Mouse (Mus musculus) MEL (cell line): ENCODE data around the gene Dhx58. TPM values are rescaled to one million over a fixed set of nuclear protein-coding genes. Genes with fewer than 3 reads are reported as not detected.

Source experiments
- DNase-seq: peaks from one replicate; pipeline ENCODE4 v3.0.0; 2011; ENCODE audit warnings: low read depth, low spot score
- H3K27ac ChIP-seq: 2 replicates; pipeline ENCODE4 v1.5.1; 2012; ENCODE audit warnings: low read depth, mild to moderate bottlenecking, control low read depth, low read length, moderate library complexity; ENCODE audit not compliant: control insufficient read depth
- H3K27me3 ChIP-seq, 2 experiments: fragments of 150-350 bp in 1 of 2; sonication (generic) in 1 of 2; 2 replicates each; pipeline ENCODE4 v1.6.1; 2012; ENCODE audit warnings: low read length in 2 of 2, mild to moderate bottlenecking in 2 of 2, improper control_type of control experiment in 1 of 2, moderate library complexity in 1 of 2; ENCODE audit not compliant: insufficient read depth in 2 of 2, control insufficient read depth in 1 of 2
- H3K36me3 ChIP-seq, 2 experiments: 2 replicates each; pipeline ENCODE4 v1.6.1; 2012 to 2014; ENCODE audit warnings: low read length in 2 of 2, improper control_type of control experiment in 1 of 2, inconsistent platforms in 1 of 2, mild to moderate bottlenecking in 1 of 2; ENCODE audit not compliant: insufficient read depth in 2 of 2, control insufficient read depth in 1 of 2
- H3K4me1 ChIP-seq, 2 experiments: fragments of 150-350 bp in 1 of 2; sonication (generic) in 1 of 2; 2 replicates each; pipeline ENCODE4 v1.6.1; 2012; ENCODE audit warnings: low read length in 2 of 2, improper control_type of control experiment in 1 of 2, mild to moderate bottlenecking in 1 of 2; ENCODE audit not compliant: insufficient read depth in 2 of 2, control insufficient read depth in 1 of 2
- H3K4me3 ChIP-seq, 2 experiments: fragments of 150-350 bp in 1 of 2; sonication (generic) in 1 of 2; 2 replicates each; pipeline ENCODE4 v1.5.1; 2012; ENCODE audit warnings: low read depth in 2 of 2, low read length in 2 of 2, mild to moderate bottlenecking in 2 of 2, moderate library complexity in 2 of 2, control low read depth in 1 of 2, improper control_type of control experiment in 1 of 2; ENCODE audit not compliant: control insufficient read depth in 1 of 2, insufficient read depth in 1 of 2
- H3K79me2 ChIP-seq: 2 replicates; pipeline ENCODE4 v1.6.1; 2012; ENCODE audit warnings: mild to moderate bottlenecking, low read length, moderate library complexity; ENCODE audit not compliant: control insufficient read depth, poor library complexity, insufficient read depth
- H3K9ac ChIP-seq: 2 replicates; pipeline ENCODE4 v1.6.1; 2012; ENCODE audit warnings: low read depth, mild to moderate bottlenecking, control low read depth, low read length, moderate library complexity; ENCODE audit not compliant: control insufficient read depth, poor library complexity, severe bottlenecking
- H3K9me3 ChIP-seq: fragments of 150-350 bp; sonication (generic); replicated peaks from 2 replicates; pipeline ENCODE4 v1.6.1; 2012; ENCODE audit warnings: mild to moderate bottlenecking, low read length, improper control_type of control experiment, moderate library complexity; ENCODE audit not compliant: insufficient read depth
- CTCF ChIP-seq, 3 experiments: IDR thresholded peaks in 2 of 3; conservative IDR thresholded peaks in 1 of 3; 2 replicates each; pipeline ENCODE4 v1.5.1; 2011 to 2012; ENCODE audit warnings: low read length in 3 of 3, low read depth in 2 of 3, mild to moderate bottlenecking in 2 of 3, improper control_type of control experiment in 1 of 3, inconsistent platforms in 1 of 3, mixed read lengths in 1 of 3, moderate library complexity in 1 of 3; ENCODE audit not compliant: control insufficient read depth in 1 of 3, insufficient read depth in 1 of 3, poor library complexity in 1 of 3, severe bottlenecking in 1 of 3
- ELF1 ChIP-seq: IDR thresholded peaks from 2 replicates; pipeline ENCODE4 v1.6.1; 2014; ENCODE audit warnings: low read depth, mild to moderate bottlenecking, inconsistent platforms, low read length, improper control_type of control experiment, moderate library complexity
- GABPA ChIP-seq: IDR thresholded peaks from 2 replicates; pipeline ENCODE4 v1.6.1; 2012; ENCODE audit warnings: low read depth, mild to moderate bottlenecking, inconsistent platforms, low read length, improper control_type of control experiment, moderate library complexity
- MAX ChIP-seq: IDR thresholded peaks from 2 replicates; pipeline ENCODE4 v1.6.1; 2011; ENCODE audit warnings: low read length, improper control_type of control experiment
- MEF2A ChIP-seq: IDR thresholded peaks from 2 replicates; pipeline ENCODE4 v1.6.1; 2014; ENCODE audit warnings: low read depth, mild to moderate bottlenecking, inconsistent platforms, low read length, improper control_type of control experiment; ENCODE audit not compliant: poor library complexity, insufficient replicate concordance, severe bottlenecking; ENCODE audit errors: extremely low read depth
- MYB ChIP-seq: IDR thresholded peaks from 2 replicates; pipeline ENCODE4 v1.6.1; 2011; ENCODE audit warnings: mild to moderate bottlenecking, low read depth, low read length, improper control_type of control experiment
- NELFE ChIP-seq: IDR thresholded peaks from 2 replicates; pipeline ENCODE4 v1.6.1; 2011; ENCODE audit warnings: low read depth, low read length, improper control_type of control experiment
- POLR2A ChIP-seq, 2 experiments: IDR thresholded peaks; 2 replicates each; pipeline ENCODE4 v1.6.1; 2011 to 2012; ENCODE audit warnings: low read length in 2 of 2, mild to moderate bottlenecking in 2 of 2, control low read depth in 1 of 2, improper control_type of control experiment in 1 of 2, low read depth in 1 of 2, moderate library complexity in 1 of 2; ENCODE audit not compliant: control insufficient read depth in 1 of 2, insufficient read depth in 1 of 2, poor library complexity in 1 of 2
- POLR2AphosphoS2 ChIP-seq: IDR thresholded peaks from 2 replicates; pipeline ENCODE4 v1.6.1; 2011; ENCODE audit warnings: low read length, improper control_type of control experiment
- RAD21 ChIP-seq: IDR thresholded peaks from 2 replicates; pipeline ENCODE4 v1.6.1; 2011; ENCODE audit warnings: mild to moderate bottlenecking, low read depth, low read length, improper control_type of control experiment
- RCOR1 ChIP-seq: IDR thresholded peaks from 2 replicates; pipeline ENCODE4 v1.6.1; 2012; ENCODE audit warnings: low read depth, mild to moderate bottlenecking, inconsistent platforms, low read length, improper control_type of control experiment
- SIN3A ChIP-seq: IDR thresholded peaks from 2 replicates; pipeline ENCODE4 v1.6.1; 2012; ENCODE audit warnings: low read length, improper control_type of control experiment, inconsistent platforms
- SMC3 ChIP-seq: IDR thresholded peaks from 2 replicates; pipeline ENCODE4 v1.6.1; 2011; ENCODE audit warnings: low read depth, low read length, improper control_type of control experiment
- TAL1 ChIP-seq: IDR thresholded peaks from 2 replicates; pipeline ENCODE4 v1.6.1; 2012; ENCODE audit warnings: mild to moderate bottlenecking, inconsistent platforms, low read length, moderate library complexity, mixed read lengths
- TCF12 ChIP-seq: IDR thresholded peaks from 2 replicates; pipeline ENCODE4 v1.6.1; 2014; ENCODE audit warnings: low read depth, mild to moderate bottlenecking, inconsistent platforms, low read length, improper control_type of control experiment, moderate library complexity
- UBTF ChIP-seq: IDR thresholded peaks from 2 replicates; pipeline ENCODE4 v1.6.1; 2012; ENCODE audit warnings: low read depth, mild to moderate bottlenecking, inconsistent platforms, low read length, improper control_type of control experiment, moderate library complexity, borderline replicate concordance; ENCODE audit not compliant: insufficient read depth
- ZC3H11A ChIP-seq: IDR thresholded peaks from 2 replicates; pipeline ENCODE4 v1.6.1; 2012; ENCODE audit warnings: low read depth, mild to moderate bottlenecking, inconsistent platforms, low read length, improper control_type of control experiment
- ZKSCAN1 ChIP-seq: IDR thresholded peaks from 2 replicates; pipeline ENCODE4 v1.6.1; 2012; ENCODE audit warnings: low read depth, mild to moderate bottlenecking, inconsistent platforms, low read length, improper control_type of control experiment, moderate library complexity
- ZNF384 ChIP-seq: IDR thresholded peaks from 2 replicates; pipeline ENCODE4 v1.6.1; 2012; ENCODE audit warnings: low read depth, mild to moderate bottlenecking, inconsistent platforms, low read length, improper control_type of control experiment
- polyA plus RNA-seq, 2 experiments: library from polyadenylated mRNA; stranded (reverse) in 1 of 2; unstranded in 1 of 2; fragments of >175 nt in 1 of 2; fragments of >200 nt in 1 of 2; gene quantifications; 2 replicates each; pipeline versions ENCODE4 v1.2.1 to v1.2.4; 2012; ENCODE audit warnings: low replicate concordance in 2 of 2, low read depth in 1 of 2; ENCODE audit not compliant: insufficient read length in 2 of 2, insufficient read depth in 1 of 2, missing spikeins in 1 of 2
- total RNA-seq: library from RNA; depleted of rRNA; stranded (reverse); fragments of 300-350 nt; gene quantifications from 2 replicates; pipeline ENCODE4 v1.2.3, GENCODE M21; 2012

Dhx58 gene
- total and polyA plus RNA-seq, 3 experiments = 3.6 to 3.9 TPM; not detected in 1

DNA sequence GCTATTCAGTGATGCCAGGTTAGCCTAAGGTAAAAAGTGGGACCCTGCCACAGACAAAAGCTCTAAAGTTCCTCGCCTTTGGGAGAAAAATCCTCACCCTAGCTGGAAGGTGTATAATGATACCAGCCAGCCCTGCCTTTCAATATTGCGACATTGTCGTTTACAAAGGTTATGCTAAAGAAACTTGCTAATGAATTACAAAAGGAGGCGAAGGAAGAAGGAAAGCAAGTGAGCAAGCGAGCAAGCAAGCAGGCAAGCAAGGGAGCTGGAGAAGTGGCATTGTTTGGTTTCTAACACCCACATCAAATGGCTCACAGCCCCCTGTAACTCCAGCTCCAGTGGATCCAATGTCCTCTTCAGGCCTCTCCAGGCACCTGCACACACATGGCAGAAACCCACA lies 21.5 kb downstream of the Dhx58 start:
- TF ChIP-seq GABPA (no peak), SMC3 (no peak), MEF2A (no peak), RAD21 (no peak), POLR2AphosphoS2 (no peak), TAL1 (no peak), SIN3A (no peak), RCOR1 (no peak)
- TF ChIP-seq, all 39 proteins: peak for 0
- no peak for DNase-seq
- Histone ChIP-seq H3K4me1 (no peaks in the 10 kb centered on the region), H3K9ac (no peak overlapping the region), H3K79me2 (no peaks in the 10 kb centered on the region), H3K36me3 (no peaks in the 10 kb centered on the region), H3K27me3 (peaks cover 20 to 34% of the 10 kb centered on the region in 2 experiments), H3K27ac (no peak overlapping the region), H3K9me3 (no peaks in the 10 kb centered on the region), H3K4me3 (no peak overlapping the region)

GRCm38 (mm10) chr11:100681826-100682225 lies 22.2 kb downstream of the Dhx58 start:
- no peak for DNase-seq
- H3K79me2 ChIP-seq = no peaks in the 10 kb centered on the region
- H3K9ac ChIP-seq = no peak overlapping the region
- H3K9me3 ChIP-seq = no peaks in the 10 kb centered on the region
- no peak for TF ChIP-seq TAL1
- TF ChIP-seq MYB = no peak
- no peak for TF ChIP-seq ZKSCAN1
- TF ChIP-seq POLR2AphosphoS2 = no peak
- TF ChIP-seq ZC3H11A = no peak
- TF ChIP-seq ZNF384 = no peak
- TF ChIP-seq NELFE = no peak
- no peak for TF ChIP-seq ELF1
- no peak for TF ChIP-seq UBTF
- no peak for TF ChIP-seq MAX
- TF ChIP-seq POLR2A (IDR thresholded peaks at IDR 0.05; ENCODE audit: control insufficient read depth in 1 of 2, insufficient read depth in 1 of 2, low read depth in 1 of 2, low read length in 2 of 2, poor library complexity in 1 of 2) = no peak
- TF ChIP-seq TCF12 = no peak
- TF ChIP-seq CTCF (IDR thresholded peaks at IDR 0.05 in 2 of 3, conservative IDR thresholded peaks at IDR 0.05 in 1 of 3; ENCODE audit: control insufficient read depth in 1 of 3, insufficient read depth in 1 of 3, low read depth in 2 of 3, low read length in 3 of 3, poor library complexity in 1 of 3, severe bottlenecking in 1 of 3) = no peak
- no peak overlapping the region for H3K27ac ChIP-seq
- no peaks in the 10 kb centered on the region for H3K36me3 ChIP-seq
- peaks cover 22 to 37% of the 10 kb centered on the region in 2 experiments for H3K27me3 ChIP-seq
- H3K4me3 ChIP-seq = no peak overlapping the region
- no peaks in the 10 kb centered on the region for H3K4me1 ChIP-seq
